Mouse (Mus musculus) cerebellum, postnatal 14 days (tissue): ENCODE measurements at regions not wholly inside any gene's neighbourhood (a gene's known extent, or its start where the extent isn't known, plus 50 kb on each side); places are given as distances from the start of the nearest gene placed in this dataset.

ENCODE experiments used
- DNase-seq, 2 experiments: peaks; one replicate each; pipeline ENCODE4 v3.0.0; 2021; ENCODE audit warnings: mixed read lengths in 2 of 2

- peak; percentile 36 to 66 for DNase-seq
These were observed 114.3 kb downstream of the Ldoc1 start for GRCm38 (mm10) chrX:61823604-61824003.

GRCm38 (mm10) chrX:61824330-61824729, 115.0 kb downstream of the Ldoc1 start:
- peak; percentile 4 to 22 for DNase-seq
